In genomic region chr1:88668846-88669810, GRCm38 (mm10) we compare ENCODE assay signal across 14 mouse cellular contexts. TPM values are rescaled to one million over a fixed set of nuclear protein-coding genes. Genes with fewer than 3 reads are reported as not detected.
DNase-seq lines count a peak whose midpoint lies in the region; ATAC-seq and TF ChIP-seq lines count a peak whose summit lies in the region.
"Had no signal": no experiment of that assay in that cellular context is flagged by ENCODE, and none has a peak within 500 bp of the region (broad histone marks: within the 10 kb centered on the region; RNA-seq: fewer than 3 reads in every experiment).

No protein-coding gene starts in this region.

- no peak overlapping the region for H3K9ac ChIP-seq in ES-E14 (ENCODE audit: insufficient read depth, low read depth, low read length, poor library complexity, severe bottlenecking)
- H3K9ac ChIP-seq in forebrain, embryonic 13.5 days, result no peak overlapping the region; the same call in 1 of the 2 replicates
- H3K9ac ChIP-seq in midbrain, embryonic 12.5 days (replicated peaks), result 0 out of 2 replicates have a peak overlapping the region, but pooled peaks have one; percentile 20
- no peak overlapping the region for H3K9ac ChIP-seq in intestine, embryonic 16.5 days (ENCODE audit: low read depth, low read length)

- peak overlapping the region; percentile 51 for H3K4me2 ChIP-seq in forebrain, embryonic 13.5 days
- peak overlapping the region; percentile 43 for H3K4me2 ChIP-seq in midbrain, embryonic 12.5 days (replicated peaks)
- no peak overlapping the region for H3K4me2 ChIP-seq in intestine, embryonic 16.5 days (ENCODE audit: low read depth, low read length)

- peak; percentile 30 for DNase-seq in ES-E14 (ENCODE audit: low read depth, low spot score)
- DNase-seq in spleen, postnatal 4 days (ENCODE audit: low spot score in 2 of 2), result no peak
- DNase-seq in right cerebral cortex, postnatal 36 days (ENCODE audit: low spot score in 2 of 2), result no peak
- no peak for DNase-seq in adrenal gland, postnatal 4 days (ENCODE audit: low spot score in 2 of 2)
- DNase-seq: adrenal gland, postnatal 25 days; cerebellum, adult 9-11 months; heart, postnatal 36 days; layer of hippocampus, adult 9-11 months; liver had no signal

- peak overlapping the region; percentile 45 for H3K4me3 ChIP-seq in E14TG2a.4 (replicated peaks; ENCODE audit: low read length)
- no peak overlapping the region for H3K4me3 ChIP-seq in ES-E14 (ENCODE audit: insufficient read depth in 1 of 2, low read depth in 1 of 2, low read length in 2 of 2, poor library complexity in 1 of 2, severe bottlenecking in 1 of 2)
- H3K4me3 ChIP-seq in forebrain, embryonic 13.5 days, result no peak overlapping the region
- H3K4me3 ChIP-seq in midbrain, embryonic 12.5 days, result no peak overlapping the region
- H3K4me3 ChIP-seq in intestine, embryonic 16.5 days (ENCODE audit: low read length), result no peak overlapping the region

- in situ Hi-C loops in ES-E14 (cut with MboI; ENCODE audit: low sequenced_read_pairs in 2 of 2, unreplicated experiment in 2 of 2), result no loop called here

- H3K9me3 ChIP-seq in E14TG2a.4 (ENCODE audit: low read length) (no peaks in the 10 kb centered on the region), ES-E14 (ENCODE audit: control insufficient read depth, insufficient read depth, low read depth, low read length) (no peaks in the 10 kb centered on the region)
- H3K9me3 ChIP-seq in forebrain, embryonic 13.5 days (replicated peaks), result no peaks in the 10 kb centered on the region
- H3K9me3 ChIP-seq in midbrain, embryonic 12.5 days, result no peaks in the 10 kb centered on the region
- no peaks in the 10 kb centered on the region for H3K9me3 ChIP-seq in intestine, embryonic 16.5 days (ENCODE audit: control insufficient read depth, low read length)

- H3K36me3 ChIP-seq in E14TG2a.4 (ENCODE audit: insufficient read depth, low read length) (no peaks in the 10 kb centered on the region), ES-E14 (ENCODE audit: control insufficient read depth, insufficient read depth, low read length, poor library complexity, severe bottlenecking) (no peaks in the 10 kb centered on the region)
- H3K36me3 ChIP-seq in forebrain, embryonic 13.5 days (ENCODE audit: poor library complexity, severe bottlenecking), result no peaks in the 10 kb centered on the region
- no peaks in the 10 kb centered on the region for H3K36me3 ChIP-seq in midbrain, embryonic 12.5 days
- no peaks in the 10 kb centered on the region for H3K36me3 ChIP-seq in intestine, embryonic 16.5 days (ENCODE audit: control insufficient read depth, insufficient read depth, low read length)

- no peak for TF ChIP-seq CTCF in E14TG2a.4 (conservative IDR thresholded peaks at IDR 0.05; ENCODE audit: low read length)

- H3K27ac ChIP-seq in ES-E14 (ENCODE audit: insufficient read depth, low read depth, low read length, poor library complexity, severe bottlenecking), result peak overlapping the region; percentile 84
- H3K27ac ChIP-seq in forebrain, embryonic 13.5 days, result peak overlapping the region; percentile 78
- peak overlapping the region; percentile 87 for H3K27ac ChIP-seq in midbrain, embryonic 12.5 days (replicated peaks)
- H3K27ac ChIP-seq in intestine, embryonic 16.5 days (ENCODE audit: low read length), result no peak overlapping the region
- H3K27ac ChIP-seq: macrophage had no signal

- H3K27me3 ChIP-seq in E14TG2a.4 (ENCODE audit: insufficient read depth, low read length), result peaks cover 52% of the 10 kb centered on the region
- H3K27me3 ChIP-seq in forebrain, embryonic 13.5 days, result no peaks in the 10 kb centered on the region
- H3K27me3 ChIP-seq in midbrain, embryonic 12.5 days, result peaks cover 12% of the 10 kb centered on the region; the same call in 1 of the 2 replicates
- no peaks in the 10 kb centered on the region for H3K27me3 ChIP-seq in intestine, embryonic 16.5 days (replicated peaks; ENCODE audit: control insufficient read depth, insufficient read depth, low read length)

- peak; percentile 85 for ATAC-seq in forebrain, embryonic 13.5 days
- ATAC-seq in midbrain, embryonic 12.5 days (ENCODE audit: low FRiP score, low read depth), result peak; percentile 86
- ATAC-seq in intestine, embryonic 16.5 days, result no peak

- H3K4me1 ChIP-seq in E14TG2a.4 (replicated peaks; ENCODE audit: low read depth, low read length) (peaks cover 61% of the 10 kb centered on the region), ES-E14 (ENCODE audit: control insufficient read depth in 2 of 2, insufficient read depth in 2 of 2, low read length in 2 of 2, poor library complexity in 1 of 2) (peaks cover 2 to 31% of the 10 kb centered on the region in 2 experiments; a peak in 3 of 4 replicates)
- peaks cover 41% of the 10 kb centered on the region for H3K4me1 ChIP-seq in forebrain, embryonic 13.5 days
- H3K4me1 ChIP-seq in midbrain, embryonic 12.5 days, result peaks cover 44% of the 10 kb centered on the region
- no peaks in the 10 kb centered on the region for H3K4me1 ChIP-seq in intestine, embryonic 16.5 days (ENCODE audit: control insufficient read depth, insufficient read depth, low read length)

- WGBS in forebrain, embryonic 13.5 days, result 4% methylated on average over 14 of the region's 14 CpGs
- WGBS in midbrain, embryonic 12.5 days, result 5% methylated on average over 14 of the region's 14 CpGs
- WGBS in intestine, embryonic 16.5 days, result 48% methylated on average over 14 of the region's 14 CpGs

TF ChIP-seq in ES-E14, 5 proteins besides CTCF, POLR2A, EP300 and RAD21:
- no peak for TF ChIP-seq ZNF384 (IDR thresholded peaks at IDR 0.05; ENCODE audit: low read depth, low read length)
- no peak for TF ChIP-seq ZC3H11A (IDR thresholded peaks at IDR 0.05; ENCODE audit: borderline replicate concordance, low read depth, low read length)
- TF ChIP-seq HCFC1 (IDR thresholded peaks at IDR 0.05; ENCODE audit: borderline replicate concordance, insufficient read depth, low read length), result no peak
- TF ChIP-seq MAFK (IDR thresholded peaks at IDR 0.05; ENCODE audit: insufficient read depth, low read depth, low read length), result no peak
- peak; percentile 40; the same call in 1 of the 2 replicates for TF ChIP-seq CHD2 (IDR thresholded peaks at IDR 0.05; ENCODE audit: low read depth, low read length)

RNA-seq across cellular contexts. Expression of gene Arl4c, which starts 32.9 kb away (rescaled TPM):
- total RNA-seq in ES-E14 (2012; rRNA removed), result 21.1 and 37.7 TPM in 2 replicates
- polyA plus RNA-seq in forebrain, embryonic 13.5 days (2015; fragmentation: Nextera tagmentation; extraction: Ambion mirVana), result 25.3 and 28.7 TPM in 2 replicates
- polyA plus RNA-seq in midbrain, embryonic 12.5 days (2016; fragmentation: Nextera tagmentation; extraction: Ambion mirVana), result 43.5 and 51.0 TPM in 2 replicates
- 3.5 and 3.6 TPM in 2 replicates for polyA plus RNA-seq in intestine, embryonic 16.5 days (2015; fragmentation: Nextera tagmentation; extraction: Ambion mirVana)
- 10 to 100 TPM; 19.0 to 24.8 TPM for total RNA-seq in adrenal gland, postnatal 4 days (2021)
